Mouse (Mus musculus) testis, adult 2 months (tissue): ENCODE data around the gene Gm12117.

ENCODE experiments used
- CTCF ChIP-seq: fragments of 200-500 bp; IDR thresholded peaks from 2 replicates; pipeline ENCODE4 v1.5.1; 2012; ENCODE audit warnings: low read depth, mild to moderate bottlenecking, inconsistent platforms, low read length, moderate library complexity; ENCODE audit not compliant: control insufficient read depth, insufficient read depth, insufficient replicate concordance
- POLR2A ChIP-seq: fragments of 200-500 bp; IDR thresholded peaks from 2 replicates; pipeline ENCODE4 v1.6.1; 2012; ENCODE audit warnings: low read depth, mild to moderate bottlenecking, inconsistent platforms, low read length, moderate library complexity; ENCODE audit not compliant: control insufficient read depth

DNA sequence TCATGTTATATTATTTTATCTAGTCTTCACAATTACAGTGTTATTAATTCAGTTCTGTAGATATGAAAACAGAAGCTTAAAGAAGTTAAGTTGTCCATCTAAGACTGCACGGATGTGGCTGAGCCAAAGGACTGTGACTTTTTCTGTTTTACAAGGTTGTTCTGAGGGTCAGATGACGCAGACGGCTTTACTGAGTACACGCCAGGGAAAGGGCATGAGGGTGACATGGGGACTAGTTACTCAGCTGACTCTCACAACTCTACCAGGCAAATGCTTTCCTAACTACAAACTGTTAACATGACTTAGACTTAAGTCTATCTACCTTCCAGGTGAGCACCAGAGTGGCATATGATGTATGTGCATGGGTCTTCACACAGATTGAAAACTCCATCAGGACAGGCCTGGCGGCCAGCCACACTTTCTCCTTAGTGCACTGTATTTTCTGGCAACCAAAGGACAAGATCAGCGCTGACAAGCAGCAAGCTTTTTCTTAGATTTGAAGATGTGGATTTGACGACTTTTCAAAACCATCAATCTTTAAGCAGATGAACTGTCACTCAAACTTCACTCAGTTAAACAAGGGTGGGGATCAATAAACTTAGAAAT is 42.6 kb upstream of the Gm12117 start:
- TF ChIP-seq POLR2A (no peak), CTCF (no peak)
